Mouse (Mus musculus): ENCODE data around the gene Csnk2b. TPM values are rescaled to one million over a fixed set of nuclear protein-coding genes. Genes with fewer than 3 reads are reported as not detected.
"Not testable (repeated sequence)": the region's sequence is repeated elsewhere in the genome, so short reads cannot be mapped to it uniquely, and the experiment has no call there.

Gene Csnk2b
- total RNA-seq, 2 experiments from 2014 or later = 170 to 178 TPM

- DNase-seq (ENCODE audit: low spot score in 2 of 2) = no peak
- no peak for TF ChIP-seq CTCF (conservative IDR thresholded peaks at IDR 0.05)
- Histone ChIP-seq H3K27ac (peak overlapping the region; percentile 92), H3K4me3 (peak overlapping the region; percentile 74)
Observed at GRCm38 (mm10) chr17:35125578-35125977, 3.7 kb upstream of the Csnk2b start.

DNA sequence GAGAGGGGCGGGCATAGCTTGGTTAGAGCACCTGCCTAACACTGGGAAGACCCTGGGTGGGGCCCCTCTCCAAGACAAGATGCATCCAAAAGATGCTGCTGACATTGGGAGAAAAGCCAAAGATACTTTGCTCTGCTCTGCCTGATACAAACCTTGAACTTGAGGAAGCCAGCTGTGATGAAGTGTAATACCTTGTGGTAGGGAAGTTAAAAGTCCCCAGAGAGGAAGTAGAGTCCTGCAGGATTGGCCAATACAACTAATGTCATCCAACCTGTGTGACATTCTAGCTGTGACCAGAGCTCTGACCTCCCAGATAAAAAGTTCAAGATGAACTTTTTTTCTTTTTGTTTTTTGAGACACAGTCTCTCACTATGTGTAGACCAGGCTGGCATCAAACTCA lies 3.2 kb upstream of the Csnk2b start:
- H3K27ac ChIP-seq = peak overlapping the region; percentile 92; the same call in 1 of the 2 replicates

GRCm38 (mm10) chr17:35124261-35124896 lies 2.5 kb upstream of the Csnk2b start:
- H3K4me3 ChIP-seq; H3K27ac ChIP-seq; DNase-seq (ENCODE audit: low spot score in 2 of 2): not testable (repeated sequence)

More for the DNA sequence above, 3.2 kb upstream of the Csnk2b start:
- TF ChIP-seq CTCF (conservative IDR thresholded peaks at IDR 0.05) = no peak
- no peak overlapping the region for H3K4me3 ChIP-seq
- DNase-seq (ENCODE audit: low spot score in 2 of 2) = no peak

DNA sequence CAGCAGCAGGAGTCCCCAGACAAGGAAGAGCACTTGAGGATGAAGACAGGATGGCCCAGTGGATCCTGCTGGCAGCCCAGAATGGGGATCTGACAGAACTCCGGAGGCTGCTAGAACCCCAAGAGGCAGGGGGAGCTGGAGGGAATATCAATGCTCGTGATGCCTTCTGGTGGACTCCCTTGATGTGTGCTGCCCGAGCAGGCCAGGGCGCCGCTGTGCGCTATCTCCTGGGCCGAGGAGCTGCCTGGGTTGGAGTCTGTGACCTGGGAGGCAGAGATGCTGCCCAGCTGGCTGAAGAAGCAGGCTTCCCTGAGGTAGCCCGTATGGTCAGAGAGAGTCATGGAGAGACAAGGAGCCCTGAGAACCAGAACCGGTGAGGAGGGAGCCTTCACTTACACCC lies 1.4 kb upstream of the Csnk2b start:
- H3K4me3 ChIP-seq; H3K27ac ChIP-seq; DNase-seq (ENCODE audit: low spot score in 2 of 2): not testable (repeated sequence)

- H3K27ac ChIP-seq = peak within 1 kb of the TSS; percentile 91
- peak within 1 kb of the TSS; percentile 92 for H3K4me3 ChIP-seq
- TF ChIP-seq CTCF (conservative IDR thresholded peaks at IDR 0.05) = no peak
- peak; percentile 98 to 99 for DNase-seq (ENCODE audit: low spot score in 2 of 2)
Observed at GRCm38 (mm10) chr17:35121143-35121799, 582 bp downstream of the Csnk2b start, which contains the start of gene Gpank1. Gene Gpank1 (plus strand): TSS chr17:35121455.

DNA sequence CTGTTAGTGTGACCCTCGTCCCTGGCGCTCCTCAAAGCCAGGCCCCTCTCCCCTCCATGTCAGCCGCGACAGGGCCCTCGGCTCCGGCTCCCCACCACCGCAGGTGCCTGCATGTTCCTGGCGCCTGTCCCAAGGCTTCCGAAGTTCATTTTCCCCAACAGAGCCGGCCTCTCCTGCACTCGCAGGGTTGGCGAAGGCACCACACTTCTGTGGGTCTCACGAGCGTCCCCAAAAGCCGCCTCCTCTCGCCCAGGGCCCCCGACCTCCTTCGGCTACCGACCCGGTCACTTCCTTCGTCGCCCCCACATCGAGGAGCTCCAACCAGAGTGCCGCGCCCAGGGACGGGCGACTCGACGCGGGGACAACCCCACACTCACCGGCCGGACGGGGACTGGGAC lies 1.1 kb downstream of the Csnk2b start:
- no peak for TF ChIP-seq CTCF (conservative IDR thresholded peaks at IDR 0.05)
- peak overlapping the region; percentile 88 for H3K27ac ChIP-seq
- peak overlapping the region; percentile 92 for H3K4me3 ChIP-seq
- DNase-seq (ENCODE audit: low spot score in 2 of 2) = peak; percentile 28 to 37

- no peak within 1 kb of the TSS for H3K4me3 ChIP-seq
- no peak within 1 kb of the TSS for H3K27ac ChIP-seq
- DNase-seq (ENCODE audit: low spot score in 2 of 2) = no peak
- peak; percentile 71 for TF ChIP-seq CTCF (conservative IDR thresholded peaks at IDR 0.05)
Observed at GRCm38 (mm10) chr17:35115046-35116019, 6.5 kb downstream of the Csnk2b start, which contains the start of gene Ly6g5b. Gene Ly6g5b (minus strand): TSS chr17:35115428.

GRCm38 (mm10) chr17:35111774-35112173 lies 10.1 kb downstream of the Csnk2b start:
- no peak overlapping the region for H3K27ac ChIP-seq
- DNase-seq (ENCODE audit: low spot score in 2 of 2) = no peak
- H3K4me3 ChIP-seq = no peak overlapping the region
- TF ChIP-seq CTCF (conservative IDR thresholded peaks at IDR 0.05) = no peak

DNA sequence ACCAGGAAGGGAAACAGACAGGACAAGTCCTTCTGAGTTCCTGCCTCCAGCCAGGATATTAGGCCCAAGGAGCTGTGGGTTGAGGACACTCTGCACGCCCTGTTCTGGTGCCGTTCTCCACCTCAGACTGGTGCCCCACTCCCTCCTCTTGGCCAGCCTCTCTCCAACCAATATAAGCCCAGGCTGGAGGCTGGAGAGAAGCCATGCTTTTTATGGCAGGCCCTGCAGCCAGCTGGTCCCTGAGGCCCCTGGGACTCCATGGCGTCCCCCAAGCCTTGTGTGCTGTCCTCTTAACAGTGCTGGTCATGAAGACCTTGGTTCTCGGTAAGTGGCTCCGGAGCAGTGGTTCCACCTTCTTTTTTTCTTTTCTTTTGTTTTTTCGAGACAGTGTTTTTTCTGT lies 13.8 kb downstream of the Csnk2b start, which contains the start of gene Ly6g5c:
Gene Ly6g5c (plus strand): TSS at position 183 of the 400 bp plus-strand sequence.
- Histone ChIP-seq H3K4me3 (no peak within 1 kb of the TSS), H3K27ac (no peak within 1 kb of the TSS)
- DNase-seq (ENCODE audit: low spot score in 2 of 2) = no peak
- no peak for TF ChIP-seq CTCF (conservative IDR thresholded peaks at IDR 0.05)

DNA sequence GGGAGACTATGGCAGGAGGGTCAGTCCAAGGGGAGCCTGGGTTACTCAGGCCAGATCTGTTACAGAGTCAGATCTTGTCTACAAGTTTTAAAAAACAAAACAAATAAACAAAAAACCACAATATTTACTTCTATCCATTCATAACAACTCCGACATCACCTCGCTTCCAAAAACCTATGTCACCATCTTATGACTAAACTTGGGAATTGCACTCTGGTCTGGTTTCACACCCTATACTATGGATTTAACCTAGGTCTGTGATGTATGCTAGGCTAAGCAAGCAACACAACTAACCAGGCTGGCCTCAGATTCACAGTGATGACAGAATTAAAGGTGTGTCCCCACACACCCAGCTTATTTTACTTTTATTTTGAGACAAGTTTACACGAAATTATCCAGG lies 15.3 kb downstream of the Csnk2b start:
- no peak overlapping the region for H3K4me3 ChIP-seq

DNA sequence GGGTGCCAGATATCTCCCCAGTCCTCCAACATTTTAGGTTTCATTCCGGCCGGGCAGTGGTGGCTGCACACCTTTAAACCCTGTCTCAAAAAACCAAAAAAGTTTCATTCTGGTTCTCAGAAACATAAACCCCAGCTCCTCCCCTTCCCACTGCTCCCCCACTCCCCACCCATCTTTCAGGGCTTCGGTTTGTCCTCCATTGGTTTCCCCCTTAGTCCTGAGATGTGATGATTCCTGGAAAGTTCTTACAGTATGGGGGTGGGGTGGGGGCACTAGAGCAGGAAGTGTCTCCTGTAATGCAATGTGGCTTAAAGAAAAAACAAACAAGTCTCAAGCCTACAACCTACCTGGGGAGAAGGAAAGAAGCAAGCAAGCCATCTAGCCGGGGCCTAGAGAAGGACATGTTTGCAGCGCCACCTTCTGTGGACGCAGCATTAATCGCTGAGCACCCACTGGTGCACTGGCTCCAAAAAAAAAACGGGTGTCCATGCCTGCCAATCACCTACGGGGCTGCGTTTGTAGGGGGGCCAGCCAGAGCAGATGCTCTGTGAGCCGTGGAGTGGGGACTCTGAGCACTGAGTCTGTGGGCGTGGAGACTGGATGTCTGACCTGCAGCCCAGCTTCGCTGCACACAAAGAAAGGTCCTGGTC lies 16.0 kb downstream of the Csnk2b start:
- no peak for DNase-seq (ENCODE audit: low spot score in 2 of 2)
- Histone ChIP-seq H3K4me3 (no peak overlapping the region), H3K27ac (no peak overlapping the region)
- TF ChIP-seq CTCF (conservative IDR thresholded peaks at IDR 0.05) = peak; percentile 71

More for the DNA sequence above, 15.3 kb downstream of the Csnk2b start:
- peak; percentile 50 for TF ChIP-seq CTCF (conservative IDR thresholded peaks at IDR 0.05)
- no peak for DNase-seq (ENCODE audit: low spot score in 2 of 2)
- H3K27ac ChIP-seq = no peak overlapping the region

DNA sequence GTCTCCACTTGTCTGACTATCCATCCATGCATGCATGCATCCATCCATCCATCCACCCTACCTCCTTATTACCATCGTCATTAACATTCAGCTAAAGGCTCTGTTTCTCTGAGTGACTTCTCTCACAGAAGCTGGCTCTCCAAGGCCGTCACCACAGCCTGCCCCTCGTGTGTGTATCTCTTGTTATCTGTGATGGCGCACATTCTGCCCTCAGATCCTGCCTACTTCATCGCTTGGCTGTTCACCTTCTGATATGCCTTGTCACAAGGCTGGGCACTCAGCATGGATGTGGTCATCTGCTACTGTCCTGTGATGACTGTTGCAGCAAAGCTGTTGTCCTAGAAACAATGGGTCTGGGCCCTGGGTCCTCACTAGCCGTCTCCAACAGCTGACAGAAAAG lies 17.1 kb downstream of the Csnk2b start:
- no peak overlapping the region for H3K4me3 ChIP-seq
- TF ChIP-seq CTCF (conservative IDR thresholded peaks at IDR 0.05) = no peak
- no peak overlapping the region for H3K27ac ChIP-seq
- DNase-seq (ENCODE audit: low spot score in 2 of 2) = no peak

Measured in layer of hippocampus, adult 2 months (tissue).